Mouse (Mus musculus) cerebellum, adult (tissue): ENCODE results near the gene Krtap3-1.

Experiments
- ATAC-seq: cut with Nextera tagmentation; 2 replicates; pipeline ENCODE4 v1.9.2; 2017; ENCODE audit warnings: mild to moderate bottlenecking, moderate library complexity, mixed read lengths; ENCODE audit not compliant: insufficient number of reproducible peaks, low FRiP score, low TSS enrichment

The Krtap3-1 gene

GRCm38 (mm10) chr11:99539721-99540120, 26.7 kb downstream of the Krtap3-1 start:
- ATAC-seq, result no peak

- ATAC-seq, result no peak
Observed at GRCm38 (mm10) chr11:99521288-99521860, 45.1 kb downstream of the Krtap3-1 start, which contains the start of gene Krt39. TSS of gene Krt39 (minus strand) at chr11:99521338.
